ENCODE assay signal across 8 mouse cellular contexts in genomic region chr13:30974247-30974630, GRCm38 (mm10). TPM values are rescaled to one million over a fixed set of nuclear protein-coding genes. Genes with fewer than 3 reads are reported as not detected.
DNase-seq lines count a peak whose midpoint lies in the region; ATAC-seq lines count a peak whose summit lies in the region.

No protein-coding gene starts in this region.

- H3K4me1 ChIP-seq in kidney, embryonic 14.5 days (ENCODE audit: control insufficient read depth, insufficient read depth, low read length): no peaks in the 10 kb centered on the region
- H3K4me1 ChIP-seq in brown adipose tissue, adult 24 weeks (ENCODE audit: control insufficient read depth, insufficient read depth, insufficient read length, low read length): no peaks in the 10 kb centered on the region; the same call in none of the 2 replicates
- H3K4me1 ChIP-seq in hindbrain, embryonic 12.5 days: 0 out of 2 replicates have a peak, but pooled peaks cover 5% of the 10 kb centered on the region
- peaks cover 14% of the 10 kb centered on the region for H3K4me1 ChIP-seq in midbrain, embryonic 13.5 days (replicated peaks)

- peak; percentile 61 for ATAC-seq in kidney, embryonic 14.5 days (ENCODE audit: low FRiP score, low TSS enrichment)
- peak; percentile 73 for ATAC-seq in hindbrain, embryonic 12.5 days (ENCODE audit: low FRiP score)
- ATAC-seq in midbrain, embryonic 13.5 days: peak; percentile 74

- peak overlapping the region; percentile 47 for H3K4me2 ChIP-seq in kidney, embryonic 14.5 days (replicated peaks; ENCODE audit: low read depth, low read length)
- peak overlapping the region; percentile 59 for H3K4me2 ChIP-seq in hindbrain, embryonic 12.5 days (replicated peaks)
- H3K4me2 ChIP-seq in midbrain, embryonic 13.5 days (replicated peaks): peak overlapping the region; percentile 68

- DNase-seq in kidney, adult 8-10 months: no peak
- no peak for DNase-seq in urinary bladder, adult 2 months (ENCODE audit: low spot score)
- no peak for DNase-seq in frontal cortex, adult 2 months (ENCODE audit: extremely low spot score in 1 of 2, low spot score in 1 of 2)
- DNase-seq in testis, postnatal 14 days (ENCODE audit: low spot score): no peak

- no peak overlapping the region for H3K27ac ChIP-seq in kidney, embryonic 14.5 days (ENCODE audit: low read depth, low read length)
- peak overlapping the region; percentile 24 for H3K27ac ChIP-seq in brown adipose tissue, adult 24 weeks (replicated peaks; ENCODE audit: low read depth, low read length)
- no peak overlapping the region for H3K27ac ChIP-seq in hindbrain, embryonic 12.5 days
- no peak overlapping the region for H3K27ac ChIP-seq in midbrain, embryonic 13.5 days

- peak overlapping the region; percentile 83 for H3K9ac ChIP-seq in kidney, embryonic 14.5 days (ENCODE audit: low read depth, low read length)
- peak overlapping the region; percentile 87 for H3K9ac ChIP-seq in hindbrain, embryonic 12.5 days
- H3K9ac ChIP-seq in midbrain, embryonic 13.5 days (replicated peaks): peak overlapping the region; percentile 83

- 21% methylated on average over 5 of the region's 5 CpGs for WGBS in kidney, embryonic 14.5 days
- 17% methylated on average over 5 of the region's 5 CpGs for WGBS in hindbrain, embryonic 12.5 days
- WGBS in midbrain, embryonic 13.5 days: 21% methylated on average over 5 of the region's 5 CpGs

- H3K36me3 ChIP-seq in kidney, embryonic 14.5 days (ENCODE audit: control insufficient read depth, insufficient read depth, low read length): no peaks in the 10 kb centered on the region
- H3K36me3 ChIP-seq in hindbrain, embryonic 12.5 days: no peaks in the 10 kb centered on the region
- no peaks in the 10 kb centered on the region for H3K36me3 ChIP-seq in midbrain, embryonic 13.5 days

- no peaks in the 10 kb centered on the region for H3K27me3 ChIP-seq in kidney, embryonic 14.5 days (ENCODE audit: control insufficient read depth, insufficient read depth, low read length)
- H3K27me3 ChIP-seq in hindbrain, embryonic 12.5 days: no peaks in the 10 kb centered on the region
- no peaks in the 10 kb centered on the region for H3K27me3 ChIP-seq in midbrain, embryonic 13.5 days

- H3K9me3 ChIP-seq in kidney, embryonic 14.5 days (ENCODE audit: control insufficient read depth, low read length): no peaks in the 10 kb centered on the region
- H3K9me3 ChIP-seq in hindbrain, embryonic 12.5 days (replicated peaks): no peaks in the 10 kb centered on the region
- H3K9me3 ChIP-seq in midbrain, embryonic 13.5 days: no peaks in the 10 kb centered on the region

- peak overlapping the region; percentile 93 for H3K4me3 ChIP-seq in kidney, embryonic 14.5 days (ENCODE audit: low read length)
- peak overlapping the region; percentile 94 for H3K4me3 ChIP-seq in brown adipose tissue, adult 24 weeks (ENCODE audit: insufficient read depth, low read depth, low read length)
- H3K4me3 ChIP-seq in hindbrain, embryonic 12.5 days: peak overlapping the region; percentile 82
- peak overlapping the region; percentile 70 for H3K4me3 ChIP-seq in midbrain, embryonic 13.5 days (replicated peaks)

RNA-seq across cellular contexts. Expression of gene Gm5447, which starts 0.2 kb away (rescaled TPM):
- 0.15 TPM in 1 of 2 replicates, not detected in the other for polyA plus RNA-seq in kidney, embryonic 14.5 days (2014; fragmentation: Nextera tagmentation; extraction: Ambion mirVana)
- not detected in 2 replicates for polyA plus RNA-seq in brown adipose tissue, adult 24 weeks (2012; ENCODE audit: insufficient read depth, insufficient read length, missing spikeins)
- 0.12 and 0.17 TPM in 2 replicates for polyA plus RNA-seq in hindbrain, embryonic 12.5 days (2016; fragmentation: Nextera tagmentation; extraction: Ambion mirVana)
- polyA plus RNA-seq in midbrain, embryonic 13.5 days (2015; fragmentation: Nextera tagmentation; extraction: Ambion mirVana): 0.11 and 0.14 TPM in 2 replicates
- 0.08 and 0.12 TPM in 2 replicates for polyA plus RNA-seq in urinary bladder, adult 2 months (2012; rRNA removed)
- 0.08 TPM in 1 of 2 replicates, not detected in the other for polyA plus RNA-seq in frontal cortex, adult 2 months (2012; rRNA removed)

RNA-seq across cellular contexts. Expression of gene Exoc2, which starts 0.3 kb away (rescaled TPM):
- polyA plus RNA-seq in kidney, embryonic 14.5 days (2014; fragmentation: Nextera tagmentation; extraction: Ambion mirVana): 18.6 and 33.2 TPM in 2 replicates
- 9.1 and 9.2 TPM in 2 replicates for polyA plus RNA-seq in brown adipose tissue, adult 24 weeks (2012; ENCODE audit: insufficient read depth, insufficient read length, missing spikeins)
- 45.8 and 52.6 TPM in 2 replicates for polyA plus RNA-seq in hindbrain, embryonic 12.5 days (2016; fragmentation: Nextera tagmentation; extraction: Ambion mirVana)
- polyA plus RNA-seq in midbrain, embryonic 13.5 days (2015; fragmentation: Nextera tagmentation; extraction: Ambion mirVana): 44.7 and 50.9 TPM in 2 replicates
- 17.8 and 20.0 TPM in 2 replicates for polyA plus RNA-seq in urinary bladder, adult 2 months (2012; rRNA removed)
- polyA plus RNA-seq in frontal cortex, adult 2 months (2012; rRNA removed): 26.7 and 28.9 TPM in 2 replicates

RNA-seq across cellular contexts. Expression of gene Hus1b, which starts 26.7 kb away (rescaled TPM):
- 0.16 and 0.42 TPM in 2 replicates for polyA plus RNA-seq in kidney, embryonic 14.5 days (2014; fragmentation: Nextera tagmentation; extraction: Ambion mirVana)
- polyA plus RNA-seq in brown adipose tissue, adult 24 weeks (2012; ENCODE audit: insufficient read depth, insufficient read length, missing spikeins): not detected in 2 replicates
- not detected in 2 replicates for polyA plus RNA-seq in hindbrain, embryonic 12.5 days (2016; fragmentation: Nextera tagmentation; extraction: Ambion mirVana)
- polyA plus RNA-seq in midbrain, embryonic 13.5 days (2015; fragmentation: Nextera tagmentation; extraction: Ambion mirVana): not detected in 2 replicates
- polyA plus RNA-seq in urinary bladder, adult 2 months (2012; rRNA removed): 0.11 and 0.13 TPM in 2 replicates
- 0.22 and 0.25 TPM in 2 replicates for polyA plus RNA-seq in frontal cortex, adult 2 months (2012; rRNA removed)
